Mouse (Mus musculus): Measurements from ENCODE around the gene Dbh. TPM values are rescaled to one million over a fixed set of nuclear protein-coding genes. Genes with fewer than 3 reads are reported as not detected.

The Dbh gene
- 3.9 and 5.4 TPM in 2 replicates for polyA plus RNA-seq (2015; fragmentation: Nextera tagmentation; extraction: Ambion mirVana)

DNA sequence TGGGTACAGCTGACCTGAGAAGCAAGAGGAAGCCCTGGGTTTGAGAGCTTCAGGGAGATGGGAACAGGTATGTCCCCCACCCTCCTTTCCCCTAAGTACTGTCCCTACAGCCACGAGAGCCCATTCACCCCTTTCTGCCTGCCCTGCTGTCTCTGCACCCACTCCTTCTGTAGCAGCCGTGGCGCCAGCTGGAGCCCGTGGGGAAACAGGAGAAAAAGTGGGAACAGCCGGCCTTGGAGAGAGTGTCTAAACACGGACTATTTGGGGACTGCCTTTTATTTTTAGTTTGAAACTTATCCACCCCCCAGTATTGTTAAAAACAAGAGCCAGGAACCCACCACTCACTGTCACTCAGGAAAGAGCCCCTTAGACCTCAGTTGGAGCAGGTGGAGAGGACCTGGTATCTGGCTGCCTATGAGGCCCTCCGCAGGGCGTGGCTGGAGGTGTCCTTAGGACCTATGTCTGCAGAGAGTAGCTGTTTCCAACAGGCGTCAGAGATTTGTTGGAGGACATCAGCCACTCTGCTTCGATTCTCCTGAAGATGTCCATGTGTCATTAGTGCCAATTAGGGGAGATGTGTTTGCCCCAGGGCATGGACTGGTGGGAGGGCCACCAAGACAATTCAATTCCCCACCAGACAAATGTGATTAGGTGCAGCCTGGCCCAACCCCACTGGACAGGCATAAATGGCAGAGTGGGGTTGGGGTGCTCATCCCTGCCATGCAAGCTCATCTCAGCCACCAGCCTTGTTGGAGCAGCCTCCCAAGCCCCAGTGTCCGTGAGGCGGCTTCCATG, at the start of gene Dbh:
Gene Dbh (plus strand): TSS at position 438 of the 795 bp plus-strand sequence.
- Histone ChIP-seq H3K4me3 (replicated peaks) (no peak within 1 kb of the TSS), H3K9ac (no peak within 1 kb of the TSS), H3K9me3 (no peaks in the 10 kb centered on the region), H3K4me2 (replicated peaks) (no peak within 1 kb of the TSS), H3K27ac (no peak within 1 kb of the TSS), H3K4me1 (replicated peaks) (no peaks in the 10 kb centered on the region), H3K36me3 (no peaks in the 10 kb centered on the region), H3K27me3 (replicated peaks) (no peaks in the 10 kb centered on the region)
- ATAC-seq = no peak
- WGBS = 72% methylated on average over 12 of the region's 12 CpGs

DNA sequence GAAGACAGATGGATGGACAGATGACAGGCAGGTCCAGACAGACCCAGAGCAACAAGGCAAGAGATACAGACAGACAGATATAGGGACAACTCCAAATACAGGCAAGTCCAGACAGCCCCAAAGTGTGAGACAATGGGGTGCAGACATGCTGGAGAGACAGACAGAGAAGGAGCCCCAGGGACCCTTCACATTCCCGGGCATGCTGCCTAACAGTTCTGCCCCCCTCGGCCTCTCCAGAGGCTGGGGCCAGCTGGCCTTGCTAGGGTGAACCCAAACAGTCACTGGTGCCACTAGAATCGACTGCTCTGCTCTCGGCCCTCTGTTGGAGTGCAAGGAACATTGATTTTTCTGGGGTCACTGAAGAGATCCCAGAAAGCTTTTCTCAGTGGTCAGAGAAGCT, 46.6 kb upstream of the Dbh start:
- WGBS = 60% methylated on average over 4 of the region's 4 CpGs
- no peaks in the 10 kb centered on the region for H3K9me3 ChIP-seq

GRCm38 (mm10) chr2:27119766-27120165, 45.3 kb upstream of the Dbh start:
- ATAC-seq = no peak
- no peak overlapping the region for H3K27ac ChIP-seq
- no peak overlapping the region for H3K4me2 ChIP-seq (replicated peaks)
- peaks cover 13% of the 10 kb centered on the region for H3K4me1 ChIP-seq (replicated peaks)
- H3K4me3 ChIP-seq (replicated peaks) = no peak overlapping the region
- no peaks in the 10 kb centered on the region for H3K9me3 ChIP-seq
- H3K27me3 ChIP-seq (replicated peaks) = no peaks in the 10 kb centered on the region
- 78% methylated on average over 2 of the region's 2 CpGs for WGBS
- no peaks in the 10 kb centered on the region for H3K36me3 ChIP-seq
- no peak overlapping the region for H3K9ac ChIP-seq

More for the DNA sequence above, 46.6 kb upstream of the Dbh start:
- no peak overlapping the region for H3K4me3 ChIP-seq (replicated peaks)
- no peak for ATAC-seq
- no peaks in the 10 kb centered on the region for H3K36me3 ChIP-seq
- H3K27ac ChIP-seq = no peak overlapping the region
- no peak overlapping the region for H3K9ac ChIP-seq
- peaks cover 13% of the 10 kb centered on the region for H3K4me1 ChIP-seq (replicated peaks)
- H3K4me2 ChIP-seq (replicated peaks) = no peak overlapping the region
- H3K27me3 ChIP-seq (replicated peaks) = no peaks in the 10 kb centered on the region

GRCm38 (mm10) chr2:27120241-27120641, 44.8 kb upstream of the Dbh start:
- Histone ChIP-seq H3K9ac (no peak overlapping the region), H3K36me3 (no peaks in the 10 kb centered on the region), H3K4me3 (replicated peaks) (no peak overlapping the region), H3K4me1 (replicated peaks) (peaks cover 13% of the 10 kb centered on the region), H3K9me3 (no peaks in the 10 kb centered on the region), H3K4me2 (replicated peaks) (no peak overlapping the region), H3K27ac (no peak overlapping the region), H3K27me3 (replicated peaks) (no peaks in the 10 kb centered on the region)
- 63% methylated on average over 8 of the region's 8 CpGs for WGBS
- ATAC-seq = no peak

DNA sequence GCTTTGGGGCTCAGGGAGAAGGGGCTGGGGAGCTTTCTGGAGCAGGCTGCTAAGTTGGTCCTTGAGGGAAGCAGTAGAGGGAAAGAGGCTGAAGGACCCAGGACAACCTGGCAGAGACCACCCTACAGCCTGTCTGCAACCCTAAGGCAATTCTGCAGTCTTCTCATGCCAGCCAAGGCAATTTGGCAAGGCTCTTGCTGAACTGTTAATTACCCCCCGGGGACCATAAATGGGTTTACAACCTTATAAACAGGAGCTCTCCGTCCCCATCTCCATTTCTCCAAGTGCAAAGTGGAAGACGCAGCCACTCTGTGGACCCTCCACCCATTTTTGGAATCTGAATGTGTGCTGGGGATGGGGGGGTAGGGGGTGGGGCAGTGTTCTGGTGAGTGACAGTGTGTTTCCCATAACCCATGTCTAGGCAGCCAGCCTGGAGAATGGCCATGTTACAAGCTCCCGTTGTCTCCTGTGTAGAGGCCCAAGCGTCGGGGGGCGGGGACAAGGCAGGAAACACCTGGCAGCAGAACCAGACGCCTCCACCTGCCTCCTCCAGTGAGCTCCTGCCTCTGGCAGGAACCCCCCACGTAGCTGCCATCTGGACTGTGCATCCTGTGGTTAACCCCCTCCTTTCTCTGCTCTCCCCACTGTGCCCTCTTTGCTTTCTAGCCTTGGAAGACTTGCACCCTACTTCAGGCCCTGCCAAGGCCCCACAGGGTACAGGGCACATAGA, 43.2 kb upstream of the Dbh start:
- Histone ChIP-seq H3K4me1 (replicated peaks) (peaks cover 13% of the 10 kb centered on the region), H3K9ac (no peak overlapping the region), H3K9me3 (no peaks in the 10 kb centered on the region), H3K4me2 (replicated peaks) (no peak overlapping the region), H3K36me3 (no peaks in the 10 kb centered on the region), H3K27me3 (replicated peaks) (no peaks in the 10 kb centered on the region), H3K4me3 (replicated peaks) (no peak overlapping the region), H3K27ac (no peak overlapping the region)
- WGBS = 18% methylated on average over 9 of the region's 9 CpGs
- peak; percentile 61; the same call in 1 of the 2 replicates for ATAC-seq

GRCm38 (mm10) chr2:27122578-27122977, 42.5 kb upstream of the Dbh start:
- H3K9me3 ChIP-seq = no peaks in the 10 kb centered on the region
- H3K4me3 ChIP-seq (replicated peaks) = no peak overlapping the region
- H3K9ac ChIP-seq = no peak overlapping the region
- H3K27me3 ChIP-seq (replicated peaks) = no peaks in the 10 kb centered on the region
- no peaks in the 10 kb centered on the region for H3K36me3 ChIP-seq
- no peak overlapping the region for H3K27ac ChIP-seq
- no peak overlapping the region for H3K4me2 ChIP-seq (replicated peaks)
- peaks cover 13% of the 10 kb centered on the region for H3K4me1 ChIP-seq (replicated peaks)
- 53% methylated on average over 9 of the region's 9 CpGs for WGBS
- ATAC-seq = no peak

DNA sequence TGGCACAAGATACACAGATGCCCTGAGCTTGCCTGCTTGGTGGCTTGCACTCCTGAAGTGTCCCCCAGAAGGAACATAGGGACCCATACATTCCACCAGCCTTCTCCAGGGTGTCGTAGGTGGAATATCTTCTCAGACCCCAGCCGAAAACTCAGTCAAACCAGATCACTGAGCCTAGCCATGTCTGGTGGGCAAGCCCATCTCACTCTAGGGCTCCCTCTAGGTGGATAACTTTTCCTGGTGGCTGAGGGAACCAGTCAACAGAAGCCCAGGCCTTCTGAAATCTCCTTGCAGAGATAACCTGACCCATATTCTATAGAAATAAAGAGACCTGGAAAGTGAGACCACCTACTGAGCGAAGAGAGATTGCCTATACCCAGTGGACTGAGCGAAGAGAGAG, 41.9 kb upstream of the Dbh start:
- Histone ChIP-seq H3K27me3 (replicated peaks) (no peaks in the 10 kb centered on the region), H3K9me3 (no peaks in the 10 kb centered on the region), H3K9ac (no peak overlapping the region), H3K36me3 (no peaks in the 10 kb centered on the region), H3K4me3 (replicated peaks) (no peak overlapping the region), H3K27ac (no peak overlapping the region), H3K4me1 (replicated peaks) (peaks cover 13% of the 10 kb centered on the region), H3K4me2 (replicated peaks) (no peak overlapping the region)
- no peak for ATAC-seq
- WGBS = 83% methylated on average over 4 of the region's 4 CpGs

- no peaks in the 10 kb centered on the region for H3K27me3 ChIP-seq (replicated peaks)
- no peaks in the 10 kb centered on the region for H3K9me3 ChIP-seq
- WGBS = 41% methylated on average over 10 of the region's 10 CpGs
- no peak for ATAC-seq
- H3K9ac ChIP-seq = no peak overlapping the region; the same call in 1 of the 2 replicates
- no peaks in the 10 kb centered on the region for H3K36me3 ChIP-seq
- H3K27ac ChIP-seq = no peak overlapping the region
- no peak overlapping the region for H3K4me2 ChIP-seq (replicated peaks)
- H3K4me3 ChIP-seq (replicated peaks) = no peak overlapping the region
- peaks cover 9% of the 10 kb centered on the region for H3K4me1 ChIP-seq (replicated peaks)
Observed at GRCm38 (mm10) chr2:27125979-27126378, 39.1 kb upstream of the Dbh start.

GRCm38 (mm10) chr2:27126496-27126895, 38.5 kb upstream of the Dbh start:
- Histone ChIP-seq H3K4me3 (replicated peaks) (no peak overlapping the region), H3K27ac (no peak overlapping the region), H3K36me3 (no peaks in the 10 kb centered on the region), H3K4me2 (replicated peaks) (no peak overlapping the region), H3K4me1 (replicated peaks) (peaks cover 8% of the 10 kb centered on the region), H3K27me3 (replicated peaks) (no peaks in the 10 kb centered on the region), H3K9ac (no peak overlapping the region), H3K9me3 (no peaks in the 10 kb centered on the region)
- ATAC-seq = no peak
- 57% methylated on average over 4 of the region's 4 CpGs for WGBS

DNA sequence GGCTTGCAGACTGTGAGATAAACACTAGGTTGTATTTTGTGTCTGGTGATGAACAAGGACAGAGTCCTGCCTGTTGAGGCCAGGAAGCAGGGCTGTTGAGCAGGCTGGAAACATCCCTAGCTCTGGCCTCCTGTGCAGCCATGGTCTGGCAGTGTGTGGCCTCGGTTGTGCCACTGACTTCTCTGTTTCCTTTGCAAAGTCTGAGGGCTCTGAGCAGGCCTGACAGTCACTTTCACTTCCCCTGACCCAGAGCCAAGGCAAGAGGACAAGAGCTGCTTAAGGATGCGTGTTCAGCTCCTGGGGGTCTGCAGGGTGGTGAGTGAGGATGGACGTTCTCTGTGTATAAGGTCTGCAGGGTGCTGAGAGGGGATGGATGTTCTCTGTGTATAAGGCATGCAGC, 36.0 kb upstream of the Dbh start:
- H3K27me3 ChIP-seq (replicated peaks) = no peaks in the 10 kb centered on the region
- H3K9ac ChIP-seq = no peak overlapping the region
- no peak for ATAC-seq
- H3K4me1 ChIP-seq (replicated peaks) = no peaks in the 10 kb centered on the region
- H3K27ac ChIP-seq = no peak overlapping the region
- H3K36me3 ChIP-seq = no peaks in the 10 kb centered on the region
- 64% methylated on average over 3 of the region's 3 CpGs for WGBS
- H3K4me2 ChIP-seq (replicated peaks) = no peak overlapping the region
- no peak overlapping the region for H3K4me3 ChIP-seq (replicated peaks)
- no peaks in the 10 kb centered on the region for H3K9me3 ChIP-seq

DNA sequence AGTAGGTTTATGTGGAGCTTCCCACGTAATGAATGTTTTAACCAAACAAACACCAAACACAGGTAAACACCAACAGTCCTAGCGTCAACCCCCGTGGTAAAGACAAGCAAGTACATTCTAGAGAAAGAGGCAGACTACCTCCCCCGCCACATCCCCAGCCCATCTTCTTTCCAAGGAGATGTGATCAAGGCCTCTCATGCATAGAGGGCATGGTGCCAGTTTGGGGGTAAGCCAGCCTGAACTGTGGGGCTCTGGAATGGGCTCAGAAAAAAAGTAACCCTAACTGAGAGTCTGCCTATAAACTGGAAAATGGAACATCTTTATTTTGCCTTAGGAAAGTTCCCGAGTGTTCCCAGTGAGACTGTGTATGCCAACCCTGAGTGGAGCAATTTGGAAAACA, 29.1 kb upstream of the Dbh start:
- no peak for ATAC-seq
- Histone ChIP-seq H3K9ac (no peak overlapping the region), H3K9me3 (no peaks in the 10 kb centered on the region), H3K4me2 (replicated peaks) (no peak overlapping the region), H3K4me1 (replicated peaks) (no peaks in the 10 kb centered on the region), H3K27ac (no peak overlapping the region), H3K4me3 (replicated peaks) (no peak overlapping the region), H3K27me3 (replicated peaks) (peaks cover 14% of the 10 kb centered on the region), H3K36me3 (no peaks in the 10 kb centered on the region)
- WGBS = 67% methylated on average over 5 of the region's 5 CpGs

DNA sequence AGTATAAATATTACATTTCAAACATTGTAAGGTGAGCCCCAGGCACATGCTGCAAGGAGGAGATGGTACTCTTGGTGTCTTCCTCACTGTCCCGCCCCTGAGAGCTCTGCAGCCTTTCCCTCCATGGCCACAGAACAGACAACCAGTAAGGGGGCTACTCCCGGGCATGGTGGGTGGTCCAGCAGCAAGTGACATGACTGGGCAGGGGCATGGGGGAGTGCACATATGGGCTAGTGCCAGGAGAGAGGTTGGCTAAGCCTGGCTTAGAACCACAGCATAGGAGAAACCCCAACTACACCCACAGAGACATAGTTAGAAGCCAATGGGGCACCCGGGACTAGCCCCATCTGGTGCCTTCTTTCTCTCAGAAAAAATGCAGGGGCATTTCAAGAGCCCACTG, 28.7 kb upstream of the Dbh start:
- Histone ChIP-seq H3K27me3 (replicated peaks) (peaks cover 18% of the 10 kb centered on the region), H3K4me1 (replicated peaks) (no peaks in the 10 kb centered on the region), H3K36me3 (no peaks in the 10 kb centered on the region), H3K9ac (no peak overlapping the region), H3K27ac (no peak overlapping the region), H3K4me3 (replicated peaks) (no peak overlapping the region), H3K9me3 (no peaks in the 10 kb centered on the region), H3K4me2 (replicated peaks) (no peak overlapping the region)
- WGBS = 58% methylated on average over 3 of the region's 3 CpGs
- ATAC-seq = no peak
